Mouse (Mus musculus): Measurements from ENCODE around the gene Uchl1. TPM values are rescaled to one million over a fixed set of nuclear protein-coding genes. Genes with fewer than 3 reads are reported as not detected.

The Uchl1 gene
- total RNA-seq (2021) = 10 to 100 TPM; 28.4 to 32.1 TPM

DNA sequence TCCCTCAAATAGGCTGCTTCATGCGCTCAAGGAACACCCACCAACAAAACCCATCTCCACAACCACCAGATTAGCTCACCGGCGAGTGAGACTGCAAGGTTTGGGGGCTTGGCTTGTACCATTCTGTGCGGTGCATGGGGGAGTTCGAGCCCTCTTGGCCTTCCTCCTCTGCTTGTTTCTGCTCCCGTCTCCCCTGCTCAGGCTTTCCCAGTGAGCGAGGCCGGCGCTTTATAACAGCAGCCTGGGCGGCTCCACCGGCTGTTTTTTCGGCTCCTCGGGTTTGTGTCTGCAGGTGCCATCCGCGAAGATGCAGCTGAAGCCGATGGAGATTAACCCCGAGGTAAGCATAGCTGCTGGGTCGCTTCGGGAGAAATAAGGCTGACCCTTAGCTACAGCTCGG is at the start of gene Uchl1:
Gene Uchl1 (plus strand): TSS at position 109 of the 400 bp plus-strand sequence.
- DNase-seq = peak; percentile 74

DNA sequence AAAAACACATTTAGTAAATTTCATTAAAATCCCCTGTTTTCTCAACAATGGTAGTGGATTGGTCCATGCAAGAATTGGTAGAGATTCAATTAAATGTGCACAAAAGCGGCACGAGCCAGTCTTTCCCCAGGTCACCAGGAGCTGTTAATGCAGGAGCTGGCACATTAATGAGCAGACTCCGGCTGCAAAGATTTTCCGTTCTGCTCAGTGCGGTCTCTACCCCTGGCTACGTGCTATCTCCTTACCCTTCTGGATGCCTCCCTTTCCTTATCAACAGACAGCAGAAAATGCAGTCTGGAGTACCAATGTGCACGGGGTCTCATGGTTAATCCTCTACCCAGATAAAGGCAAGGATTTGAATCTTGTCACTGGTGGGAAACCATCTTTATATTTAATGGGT is 48.1 kb upstream of the Uchl1 start:
- no peak for DNase-seq

DNA sequence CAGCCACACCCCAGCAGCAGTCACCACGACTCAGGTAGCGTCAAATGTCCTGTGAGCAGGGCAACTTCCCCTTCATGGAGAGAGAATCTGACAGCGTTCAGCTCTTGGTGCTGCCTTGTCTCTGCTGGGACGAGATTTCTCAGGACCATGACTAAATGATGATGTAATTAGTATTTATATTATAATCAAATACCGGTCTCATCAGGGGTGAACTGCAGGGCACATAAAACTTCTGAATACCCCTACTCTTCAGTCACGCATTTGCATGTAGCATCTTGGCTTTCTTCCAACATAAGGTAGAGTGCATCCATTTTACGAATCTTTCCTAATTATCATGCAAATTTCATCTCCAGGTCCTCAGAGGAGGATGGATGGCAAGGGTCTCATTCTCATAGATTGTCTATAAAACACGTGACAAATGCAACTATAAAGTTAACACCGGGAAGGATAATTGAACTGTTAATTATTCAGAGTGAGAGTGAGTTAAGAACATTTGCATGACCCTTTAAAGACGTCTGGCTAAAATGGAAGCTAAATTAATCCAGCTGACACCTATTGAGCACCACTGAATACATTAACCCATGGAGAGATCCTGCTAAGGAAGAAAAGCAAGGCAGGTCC is 40.3 kb upstream of the Uchl1 start:
- no peak for DNase-seq

DNA sequence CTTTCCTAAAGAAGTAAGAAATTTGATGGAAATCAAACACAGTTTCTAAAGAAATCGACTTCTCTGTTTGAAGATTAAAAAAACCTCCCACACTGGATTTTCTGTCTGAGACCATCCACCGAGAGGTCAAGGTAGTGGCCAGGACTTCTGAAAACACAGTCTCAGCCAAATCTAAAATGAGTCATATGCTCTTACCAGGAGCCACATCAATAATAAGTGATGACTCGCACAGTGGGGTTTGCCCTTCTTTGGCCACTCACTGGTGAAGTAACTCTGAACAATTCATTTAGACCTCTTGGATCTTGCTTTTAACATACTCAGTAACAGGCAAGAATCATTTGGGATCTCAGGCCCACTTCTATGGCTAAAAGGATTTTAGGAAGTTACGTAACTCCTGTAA is 33.7 kb upstream of the Uchl1 start:
- no peak for DNase-seq

DNA sequence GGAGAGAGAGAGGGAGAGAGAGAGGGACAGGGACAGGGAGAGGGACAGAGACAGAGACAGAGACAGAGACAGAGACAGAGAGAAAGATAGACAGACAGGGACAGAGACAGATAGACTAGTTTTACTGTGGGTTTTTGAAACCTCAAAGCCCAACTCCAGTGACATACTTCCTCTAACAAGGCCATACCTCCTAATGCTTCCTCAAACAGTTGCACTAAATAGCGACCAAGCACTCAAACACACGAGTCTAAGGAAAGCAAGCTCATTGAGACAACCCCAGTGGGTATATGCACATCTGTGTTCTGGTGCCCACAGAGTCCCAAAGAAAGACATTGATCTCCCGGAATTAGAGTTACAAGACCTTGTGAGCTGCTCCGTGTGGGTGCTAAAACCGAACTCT is 32.6 kb upstream of the Uchl1 start:
- no peak for DNase-seq

DNA sequence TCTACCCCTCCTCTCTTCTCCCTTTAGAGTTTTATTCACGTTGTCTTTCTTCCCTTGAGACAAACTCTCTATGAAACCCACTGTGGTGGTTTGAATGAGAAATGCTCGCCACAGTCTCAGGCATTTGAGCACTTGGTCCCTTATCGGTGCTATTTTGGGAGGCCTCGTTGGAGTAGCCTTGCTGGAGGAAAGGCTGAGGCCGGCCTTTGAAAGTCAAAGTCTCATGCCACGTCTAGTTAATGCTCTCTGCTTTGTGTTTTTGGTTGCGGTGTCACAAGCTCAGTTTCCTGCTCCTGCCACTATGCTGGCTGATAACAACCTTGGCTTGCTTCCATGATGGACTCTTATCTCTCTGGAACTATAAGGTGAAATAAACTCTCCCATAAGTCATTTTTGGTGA is 28.4 kb upstream of the Uchl1 start:
- peak; percentile 26 for DNase-seq

DNA sequence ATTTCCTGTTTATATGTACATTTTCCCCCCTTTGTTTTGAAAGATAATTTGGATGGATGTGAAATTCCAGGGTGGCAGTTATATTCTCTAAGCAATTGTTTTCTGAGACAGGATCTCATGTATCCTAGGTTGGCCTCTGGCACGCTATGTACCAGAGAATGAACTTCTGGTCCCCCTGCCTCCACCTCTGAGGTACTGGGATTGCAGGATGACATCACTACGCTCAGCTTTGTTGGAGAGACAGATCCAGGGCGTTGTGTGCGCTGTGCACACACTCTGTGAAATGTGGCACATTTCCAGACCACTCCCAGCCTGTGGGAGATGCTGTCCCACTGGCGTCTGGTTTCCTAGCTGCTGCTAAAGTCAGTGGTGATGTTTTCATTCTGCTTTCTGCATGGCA is 21.7 kb upstream of the Uchl1 start:
- DNase-seq = peak; percentile 62

DNA sequence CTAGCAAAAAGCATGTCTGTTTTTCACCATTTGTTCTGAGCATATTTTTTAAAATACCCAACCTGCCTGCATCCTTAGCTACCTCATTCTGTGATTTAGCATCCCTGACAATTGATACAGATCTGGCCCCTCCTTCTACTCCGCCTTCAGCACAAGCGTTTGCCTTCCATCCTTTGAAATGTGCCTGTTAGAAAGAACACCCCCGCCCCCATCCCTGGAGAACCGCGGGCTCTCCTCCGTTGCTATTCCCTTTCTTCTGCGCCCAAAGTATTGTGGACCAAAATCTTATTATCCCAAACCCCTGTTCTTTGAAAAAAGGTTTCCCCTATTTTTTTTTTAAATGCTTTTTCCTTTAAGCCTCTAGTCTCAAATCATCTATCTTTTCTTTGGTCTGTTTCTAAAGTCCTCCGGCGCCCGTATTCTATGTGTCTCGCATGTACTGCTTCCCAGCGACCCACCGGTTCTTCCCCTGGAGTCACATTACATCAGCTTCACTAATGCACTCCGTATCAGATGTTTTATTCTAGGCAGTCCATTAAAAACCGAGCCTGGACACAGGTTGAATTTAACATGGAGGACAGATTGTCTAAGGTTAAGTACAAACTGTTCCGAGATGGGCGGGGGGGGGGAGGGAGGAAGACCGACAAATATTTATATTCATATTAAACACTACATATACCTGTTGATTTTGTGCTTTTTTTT is 551 bp upstream of the Uchl1 start:
- DNase-seq = no peak

DNA sequence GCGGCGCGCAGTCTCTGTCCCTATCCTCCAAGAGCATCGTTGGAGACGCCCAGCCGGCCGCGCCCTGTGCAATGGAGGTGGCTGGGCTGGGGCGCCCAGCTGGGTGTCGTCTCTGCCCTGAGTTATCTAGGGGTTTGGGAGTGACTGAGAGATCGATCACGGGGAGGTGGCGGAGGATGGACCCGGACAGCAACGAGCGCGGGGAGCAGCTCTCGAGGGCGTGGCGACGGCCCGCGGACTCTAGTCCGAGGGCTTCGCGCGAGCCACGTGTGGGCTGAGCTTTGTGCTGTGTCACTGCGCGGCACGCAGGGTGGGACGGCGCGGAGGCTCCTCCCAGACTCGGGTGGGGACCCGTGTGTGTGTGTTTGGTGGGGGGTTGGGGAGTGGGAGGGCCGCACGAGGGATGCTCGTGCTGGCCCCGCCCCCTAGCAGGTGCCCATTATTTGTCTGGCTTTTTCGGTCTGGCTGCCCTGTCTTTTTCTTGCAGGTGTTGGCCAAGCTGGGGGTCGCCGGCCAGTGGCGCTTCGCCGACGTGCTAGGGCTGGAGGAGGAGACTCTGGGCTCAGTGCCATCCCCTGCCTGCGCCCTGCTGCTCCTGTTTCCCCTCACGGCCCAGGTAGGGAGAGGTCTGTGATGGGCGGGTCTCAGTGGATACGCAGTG is 696 bp downstream of the Uchl1 start:
- peak; percentile 41 for DNase-seq

DNA sequence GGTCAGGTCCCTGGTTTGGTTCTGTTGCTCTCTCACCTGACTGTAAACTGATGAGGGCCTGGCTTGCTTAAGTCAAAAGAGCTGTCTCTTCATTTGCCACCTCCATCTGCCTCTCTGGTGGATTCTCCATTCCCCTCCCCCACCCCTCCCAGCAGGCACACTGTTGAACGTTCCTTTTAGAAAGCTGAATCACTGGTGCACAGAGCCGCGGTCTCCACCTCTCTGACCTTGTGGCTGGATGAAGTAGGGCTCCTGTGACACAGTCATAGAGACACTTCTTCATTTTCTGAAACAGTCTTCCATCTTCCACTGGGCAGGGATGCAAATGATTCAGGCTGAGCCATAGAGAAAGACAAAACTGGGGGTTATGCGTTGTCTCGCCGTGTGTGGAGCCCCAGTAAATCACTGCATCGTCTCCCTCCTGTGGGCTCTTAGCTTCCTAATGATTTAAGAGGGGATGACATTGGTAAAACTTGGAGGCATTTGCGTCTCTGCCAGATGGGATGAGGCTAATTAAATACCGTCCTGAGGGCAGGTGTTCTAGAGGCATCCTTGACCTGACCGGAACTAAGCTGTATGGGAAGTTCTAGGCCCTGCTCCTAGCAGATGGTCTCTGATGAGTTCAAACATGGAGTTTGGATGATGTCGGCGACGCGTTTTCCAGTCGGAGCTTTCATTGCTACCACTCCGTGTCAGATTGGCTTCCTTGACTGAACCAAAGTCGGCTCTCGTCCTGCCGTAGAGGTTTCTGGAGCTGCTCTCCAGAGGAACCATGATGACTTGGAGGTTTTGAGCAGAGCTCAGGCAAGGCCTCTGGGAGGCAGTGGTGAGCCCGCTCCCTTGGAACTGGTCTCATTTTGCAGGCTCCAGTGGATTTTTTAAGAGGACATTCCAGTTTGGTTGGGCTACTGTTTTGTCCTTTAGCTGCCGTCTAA is 1.8 kb downstream of the Uchl1 start:
- DNase-seq = no peak

DNA sequence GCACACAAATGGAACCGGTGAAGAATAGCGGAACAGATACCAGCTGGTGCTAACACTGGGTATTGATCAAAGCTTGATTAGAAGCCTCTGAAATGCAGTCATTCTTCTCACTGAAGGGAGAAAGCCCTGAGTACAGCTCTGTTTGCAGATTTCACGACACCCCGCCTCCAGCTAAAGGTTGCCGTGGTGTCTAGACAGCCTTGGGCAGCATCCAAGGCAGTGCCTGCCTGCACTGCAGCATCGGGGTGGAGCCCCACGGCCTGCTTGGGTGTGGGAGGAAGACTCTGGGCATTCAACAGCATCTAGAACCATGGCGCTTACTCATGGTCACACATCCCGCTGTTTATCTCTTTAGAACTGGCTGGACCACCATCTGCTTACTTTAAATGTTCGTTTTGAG is 3.3 kb downstream of the Uchl1 start:
- peak; percentile 33 for DNase-seq

DNA sequence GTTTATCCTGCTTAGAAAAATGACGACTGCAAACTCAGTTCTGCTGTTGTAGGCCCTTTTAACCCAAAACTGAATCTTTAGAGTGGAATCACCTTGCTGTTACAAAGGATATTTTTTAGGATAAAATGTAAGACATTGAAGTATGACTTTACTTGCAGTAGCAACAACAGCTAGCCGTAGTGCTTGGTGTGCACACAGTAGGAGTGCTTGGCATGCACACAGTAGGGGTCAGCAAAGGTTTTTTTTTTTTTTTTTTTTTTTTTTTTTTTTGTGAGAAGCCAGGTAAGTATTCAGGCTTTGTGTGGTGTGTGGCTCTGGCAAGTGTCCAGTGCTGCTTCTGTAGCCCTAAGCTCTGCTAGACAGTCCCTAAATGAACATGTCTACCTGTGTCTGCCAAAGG is 10.0 kb downstream of the Uchl1 start:
- no peak for DNase-seq

DNA sequence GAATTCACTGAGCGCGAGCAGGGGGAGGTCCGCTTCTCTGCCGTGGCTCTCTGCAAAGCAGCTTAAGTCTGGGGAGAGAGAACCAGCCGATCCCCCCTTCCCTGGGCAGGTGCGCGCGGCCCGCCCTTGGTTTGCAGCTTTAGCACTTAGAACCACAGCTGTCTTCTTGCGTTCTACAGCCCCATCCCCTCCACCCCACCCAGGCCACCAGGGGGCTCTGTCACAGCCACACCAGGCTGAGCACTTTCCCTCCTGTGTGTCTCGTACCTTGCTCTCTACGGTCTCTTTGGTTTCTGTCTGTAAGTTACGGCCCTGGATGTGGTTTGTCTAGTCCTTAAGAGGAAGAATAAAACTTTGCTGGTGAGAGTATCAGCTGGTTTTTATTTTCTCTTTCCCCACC is 11.0 kb downstream of the Uchl1 start:
- DNase-seq = no peak

DNA sequence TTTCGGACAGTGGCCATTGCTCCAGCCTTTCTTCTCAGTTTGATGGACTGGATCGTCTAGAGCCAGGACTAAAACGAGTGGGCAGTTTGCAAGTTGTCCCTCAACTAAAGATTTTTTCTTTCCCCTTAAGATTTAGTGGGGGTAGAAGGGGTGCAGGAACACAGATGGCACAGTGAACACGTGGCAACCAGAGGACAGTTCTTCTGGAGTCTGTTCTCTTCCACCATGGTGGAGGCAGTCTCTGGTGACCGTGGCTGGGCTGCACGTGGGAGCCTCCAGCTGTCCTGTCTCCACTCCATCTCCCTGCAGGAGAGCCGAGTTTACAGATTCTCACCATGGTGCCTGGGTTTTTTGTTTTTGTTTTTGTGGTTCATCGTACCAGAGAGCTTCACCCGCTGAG is 11.8 kb downstream of the Uchl1 start:
- no peak for DNase-seq

DNA sequence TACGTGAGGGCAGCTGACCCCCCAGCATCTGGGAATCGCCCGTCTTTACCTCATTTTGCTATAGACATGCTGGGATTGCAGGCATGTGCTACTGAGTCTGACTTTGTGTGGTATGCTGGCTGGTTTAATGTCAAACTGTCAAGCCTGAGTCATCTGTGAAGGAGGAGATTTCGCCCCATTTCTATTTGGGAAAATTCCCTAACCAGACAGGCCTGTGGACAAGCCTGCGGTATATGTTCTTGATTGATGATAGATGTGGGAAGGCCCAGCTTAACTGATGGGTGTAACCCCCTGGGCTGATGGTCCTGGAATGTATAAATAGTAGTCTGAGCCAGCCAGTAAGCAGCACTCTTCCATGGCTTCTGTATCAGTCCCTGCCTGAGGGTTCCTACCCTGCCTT is 12.4 kb downstream of the Uchl1 start:
- no peak for DNase-seq

DNA sequence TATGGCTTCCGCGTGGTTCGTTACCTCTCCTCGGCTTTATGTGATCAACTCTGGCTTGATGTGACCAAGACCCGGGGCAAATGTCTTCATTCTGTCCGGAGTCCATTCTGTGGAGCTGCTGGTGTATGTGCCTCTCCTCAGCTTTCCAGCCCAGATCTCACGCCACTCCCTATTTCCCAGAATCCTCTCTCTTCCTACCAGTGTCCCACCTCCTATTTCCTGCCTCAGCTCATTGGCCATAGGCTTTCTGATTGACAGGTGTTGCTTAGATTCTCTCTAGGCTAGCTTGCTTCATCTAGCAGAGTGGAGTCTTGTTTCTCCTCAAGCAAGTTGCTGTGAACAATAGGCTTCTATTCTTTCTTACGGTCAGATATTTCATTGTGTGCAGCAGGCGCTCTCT is 13.9 kb downstream of the Uchl1 start:
- DNase-seq = no peak

DNA sequence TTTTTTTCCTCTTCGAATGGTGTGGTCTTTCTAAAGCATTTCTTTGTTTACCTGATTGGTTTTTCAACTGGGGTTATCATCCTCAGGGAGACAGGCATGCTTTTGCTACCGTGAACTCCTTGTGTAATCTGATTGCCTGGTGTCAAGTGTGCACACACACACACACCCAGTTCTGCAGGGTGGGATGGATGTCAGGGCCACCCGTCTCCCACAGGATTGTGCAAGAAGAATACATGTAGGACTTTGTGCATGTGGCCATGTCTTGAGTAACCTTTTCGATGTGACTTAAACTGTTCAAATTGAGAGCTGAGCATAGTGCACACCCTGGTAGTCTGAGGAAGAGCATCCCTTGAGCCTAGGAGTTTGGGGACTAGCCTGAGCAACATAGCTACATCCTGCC is 17.3 kb downstream of the Uchl1 start:
- no peak for DNase-seq

DNA sequence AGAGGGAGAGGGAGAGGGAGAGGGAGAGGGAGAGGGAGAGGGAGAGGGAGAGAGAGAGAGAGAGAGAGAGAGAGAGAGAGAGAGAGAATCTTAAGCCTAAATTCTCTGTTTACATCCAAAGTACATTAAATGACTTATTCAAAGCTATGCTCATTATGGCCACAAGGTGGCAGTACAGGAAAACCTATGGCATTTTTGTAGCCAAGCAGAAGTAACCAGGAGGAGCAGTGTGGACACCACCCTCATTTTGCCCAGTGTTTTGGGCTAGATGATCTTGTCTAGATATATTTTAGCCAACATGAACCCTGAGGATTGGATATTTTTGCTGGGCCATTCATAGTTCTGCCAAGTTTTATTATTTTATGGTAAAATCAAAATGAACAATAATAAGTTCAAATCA is 21.2 kb downstream of the Uchl1 start:
- peak; percentile 65 for DNase-seq

DNA sequence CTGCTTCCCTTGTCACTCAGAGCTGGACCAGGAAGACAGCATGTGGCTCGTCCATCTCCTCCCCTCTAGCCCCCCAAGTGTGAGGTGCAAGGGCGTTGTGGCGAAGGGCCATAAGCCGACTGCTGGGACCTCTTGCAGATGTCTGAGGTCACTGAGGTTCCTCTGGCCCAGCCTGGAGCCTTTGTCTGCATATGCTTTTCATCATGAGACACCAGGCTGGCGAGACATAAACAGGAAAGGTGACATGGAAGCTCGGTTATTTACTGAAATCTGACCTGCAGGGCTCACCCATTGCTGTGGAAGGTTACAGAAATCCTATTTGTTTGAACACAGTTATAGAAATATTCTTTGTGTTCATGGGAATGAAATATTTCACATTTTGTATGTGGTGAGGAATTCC is 24.0 kb downstream of the Uchl1 start:
- DNase-seq = no peak

DNA sequence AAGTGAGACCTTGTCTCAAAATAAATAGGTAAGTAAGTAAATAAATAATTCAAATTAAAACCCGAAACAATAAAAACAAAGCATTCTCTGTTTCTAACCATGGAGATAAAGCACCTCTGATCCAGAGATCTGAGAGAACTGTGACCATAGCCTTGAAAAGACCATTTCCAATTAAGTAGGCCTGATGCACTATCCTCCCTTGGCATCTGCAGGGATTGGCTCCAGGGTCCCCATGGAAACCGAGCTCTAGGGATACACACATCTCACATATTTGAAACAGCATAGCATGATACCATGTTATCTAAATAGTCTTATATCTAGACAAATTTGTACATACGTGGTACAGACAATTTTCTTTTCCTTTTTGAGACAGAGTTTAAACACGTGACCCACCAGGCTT is 26.1 kb downstream of the Uchl1 start:
- DNase-seq = no peak

DNA sequence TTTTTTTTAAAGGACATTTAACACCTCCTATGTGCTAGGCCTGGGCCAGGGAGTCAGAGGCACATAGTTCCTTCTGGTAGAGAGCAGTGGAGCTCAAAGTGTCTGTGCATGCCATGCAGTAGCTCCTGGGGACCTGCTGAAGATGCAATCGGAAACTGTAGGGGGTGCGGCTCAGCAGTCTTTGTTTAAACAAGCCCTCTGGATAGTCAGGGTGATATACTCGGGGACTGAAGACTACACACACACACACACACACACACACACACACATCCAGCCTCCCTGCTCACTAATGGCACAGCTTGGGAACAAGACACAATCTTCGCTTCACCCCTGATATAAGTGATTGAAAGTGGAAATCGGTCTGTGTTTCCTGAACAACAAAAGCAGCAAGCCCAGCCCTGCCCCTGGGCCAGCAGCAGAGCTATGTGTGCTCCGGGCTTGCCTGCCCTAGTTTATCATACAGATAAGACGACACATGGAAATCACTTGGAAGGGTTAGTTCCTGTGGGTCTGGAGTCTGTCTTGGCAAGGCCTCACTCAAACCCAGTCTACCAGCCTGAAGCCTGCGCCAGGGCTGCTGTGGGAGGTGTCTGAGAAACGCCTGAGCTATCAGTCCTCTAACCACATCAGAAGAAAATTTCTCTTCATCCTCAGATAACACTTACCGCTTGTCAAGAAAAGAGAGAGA is 27.6 kb downstream of the Uchl1 start:
- DNase-seq = peak; percentile 30

DNA sequence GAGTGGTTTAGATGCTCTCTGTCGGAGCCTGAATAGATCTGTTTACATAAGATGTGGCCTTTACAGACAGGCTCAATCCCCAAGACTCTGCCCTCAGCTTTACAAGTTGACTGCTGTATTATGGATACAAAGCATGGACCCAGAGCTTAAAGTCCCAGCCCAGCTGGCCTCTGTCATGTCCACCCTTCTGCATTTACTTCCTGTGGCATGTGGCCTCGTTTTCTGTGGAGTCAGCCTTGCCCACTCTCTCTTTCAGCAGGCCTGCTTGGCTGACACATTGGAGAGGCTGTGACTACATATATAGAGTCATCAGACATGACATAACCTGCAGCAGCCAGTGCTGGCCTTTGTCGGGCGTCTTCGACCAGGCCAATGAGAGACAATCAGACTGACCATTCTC is 32.0 kb downstream of the Uchl1 start:
- no peak for DNase-seq
